Mouse (Mus musculus) lung, adult 2 months (tissue): ENCODE data around the gene Kcng3. TPM values are rescaled to one million over a fixed set of nuclear protein-coding genes. Genes with fewer than 3 reads are reported as not detected.

Experiments used
- DNase-seq: peaks from one replicate; pipeline ENCODE4 v3.0.0; 2022
- H3K4me1 ChIP-seq: fragments of 200-500 bp; 2 replicates; pipeline ENCODE4 v1.6.1; 2011; ENCODE audit warnings: low read length; ENCODE audit not compliant: control insufficient read depth, insufficient read depth
- H3K4me3 ChIP-seq: fragments of 200-500 bp; replicated peaks from 2 replicates; pipeline ENCODE3; 2011; ENCODE audit warnings: low read depth, mild to moderate bottlenecking, control low read depth, low read length; ENCODE audit errors: extremely low read depth
- CTCF ChIP-seq: fragments of 200-500 bp; IDR thresholded peaks from 2 replicates; pipeline ENCODE4 v1.5.1; 2011; ENCODE audit warnings: mild to moderate bottlenecking, low read length, control low read depth; ENCODE audit not compliant: insufficient read depth
- POLR2A ChIP-seq: fragments of 200-500 bp; IDR thresholded peaks from 2 replicates; pipeline ENCODE4 v1.6.1; 2011; ENCODE audit warnings: low read depth, mild to moderate bottlenecking, control low read depth, low read length, borderline replicate concordance; ENCODE audit errors: extremely low read depth
- WGBS: fragments of 180-500 bp; shearing (Covaris S2); methylation state at CpG from one replicate; pipeline ENCODE4 v1.1.7; 2018; 5-methylcytosine and 5-hydroxymethylcytosine counted together
- polyA plus RNA-seq: library from polyadenylated mRNA; depleted of rRNA; stranded (reverse); fragments of >200 nt; gene quantifications from 2 replicates; pipeline ENCODE4 v1.2.3, GENCODE M21; 2012

Kcng3 gene
- polyA plus RNA-seq, 1 experiment: 0.05 TPM

DNA sequence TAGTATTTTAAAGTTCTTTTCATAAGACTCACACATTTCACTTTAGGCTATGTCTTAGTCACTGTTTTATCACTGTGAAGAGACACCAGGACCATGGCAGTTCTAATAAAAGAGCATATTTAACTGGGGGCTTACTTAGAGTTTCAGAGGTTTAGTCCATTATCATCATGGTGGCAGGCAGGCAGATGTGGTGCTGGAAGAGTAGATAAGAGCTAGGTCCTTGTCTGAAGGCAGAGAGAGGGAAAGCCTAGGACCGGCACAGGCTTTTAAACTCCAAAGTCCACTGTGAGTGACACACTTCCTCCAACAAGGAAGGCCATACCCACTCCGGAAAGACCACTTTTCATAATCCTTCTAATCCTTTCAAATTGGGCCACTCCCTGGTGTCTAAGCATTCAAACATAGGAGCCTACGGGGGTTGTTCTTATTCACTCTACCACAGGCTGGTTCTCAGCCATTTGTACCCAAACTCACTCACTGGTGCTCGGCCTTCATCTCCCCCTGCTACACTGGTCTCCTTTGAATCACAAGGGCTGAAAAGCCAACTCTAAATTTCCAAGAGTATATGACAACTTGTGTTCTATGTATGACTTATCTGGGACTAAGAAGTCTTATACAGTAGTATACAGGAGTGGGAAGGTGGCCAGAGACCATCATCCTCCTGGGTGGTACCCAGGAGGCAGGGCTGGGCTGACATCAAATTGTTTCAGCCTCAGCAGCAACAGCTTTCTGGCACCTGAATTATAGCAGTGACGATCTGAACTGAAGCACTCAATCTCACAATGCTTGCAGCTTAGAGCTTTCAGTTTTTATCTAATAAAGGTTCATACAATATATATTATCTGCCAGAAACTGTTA lies 69.3 kb downstream of the Kcng3 start:
- 91% methylated on average over 5 of the region's 5 CpGs for WGBS
- H3K4me1 ChIP-seq: no peaks in the 10 kb centered on the region
- H3K4me3 ChIP-seq: no peak overlapping the region
- no peak for DNase-seq
- TF ChIP-seq POLR2A: no peak
- TF ChIP-seq CTCF: no peak

DNA sequence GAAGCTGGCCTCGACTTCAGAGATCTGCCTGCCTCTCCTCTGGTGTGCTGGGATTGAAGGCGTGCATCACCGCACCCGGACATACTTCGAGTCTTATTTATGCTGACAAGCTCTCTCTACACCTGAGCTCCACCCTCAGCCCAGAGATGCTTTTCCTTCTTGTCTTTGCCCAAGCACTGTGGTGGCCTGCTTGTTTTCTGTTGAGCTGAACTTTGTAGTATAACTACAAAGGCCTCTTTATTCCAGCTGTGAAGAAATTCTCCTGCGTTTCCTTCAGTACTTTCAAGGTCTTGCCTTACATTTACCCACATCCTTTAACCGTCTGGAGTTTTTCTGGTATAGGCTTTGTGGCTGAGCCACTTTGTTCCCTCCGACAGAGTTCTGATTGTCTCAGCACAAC lies 72.6 kb downstream of the Kcng3 start:
- H3K4me1 ChIP-seq: no peaks in the 10 kb centered on the region
- no peak for DNase-seq
- WGBS: 72% methylated on average over 8 of the region's 8 CpGs
- no peak overlapping the region for H3K4me3 ChIP-seq
- TF ChIP-seq CTCF: no peak
- TF ChIP-seq POLR2A: no peak

DNA sequence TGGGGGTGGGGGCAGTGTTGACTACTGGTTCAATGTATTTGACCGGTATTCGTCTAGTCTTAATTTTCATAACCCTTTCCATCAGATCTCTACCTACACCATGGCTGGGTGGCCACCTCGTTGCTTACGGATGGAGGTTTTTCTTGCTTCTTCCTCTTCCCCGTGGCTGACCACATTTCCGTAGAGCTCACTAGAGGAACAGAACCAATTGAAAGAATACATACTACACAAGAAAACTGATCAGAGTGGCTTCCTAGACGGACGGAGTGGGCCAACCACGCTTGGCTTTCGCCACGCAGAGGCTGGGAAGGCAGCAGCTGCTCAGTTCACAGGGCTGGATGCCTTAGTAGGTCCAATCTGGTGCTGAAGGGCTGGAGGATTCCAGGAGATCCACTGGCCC lies 75.9 kb downstream of the Kcng3 start:
- no peak for DNase-seq
- Histone ChIP-seq H3K4me3 (no peak overlapping the region), H3K4me1 (no peaks in the 10 kb centered on the region)
- no peak for TF ChIP-seq CTCF
- no peak for TF ChIP-seq POLR2A
- 85% methylated on average over 11 of the region's 11 CpGs for WGBS

DNA sequence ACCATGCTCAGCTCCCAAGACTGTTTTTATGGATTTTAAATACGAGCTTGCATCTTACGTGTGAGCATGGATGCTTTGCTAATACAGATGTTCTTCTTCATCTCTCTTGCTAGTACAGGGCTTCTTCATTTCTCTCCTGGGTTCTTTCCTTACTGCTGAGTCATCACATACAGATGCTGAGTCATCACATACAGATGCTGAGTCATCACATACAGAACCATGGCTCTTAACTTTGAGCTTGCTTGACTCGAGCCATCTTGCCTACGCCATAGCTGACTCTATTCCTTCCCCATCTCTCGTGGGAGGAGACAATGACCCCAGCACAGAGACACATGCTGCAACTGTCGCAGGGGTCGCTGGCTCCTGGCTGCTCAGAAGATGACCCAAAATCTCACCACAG lies 76.7 kb downstream of the Kcng3 start:
- Histone ChIP-seq H3K4me3 (no peak overlapping the region), H3K4me1 (no peaks in the 10 kb centered on the region)
- no peak for DNase-seq
- TF ChIP-seq CTCF: no peak
- WGBS: 90% methylated on average over 7 of the region's 7 CpGs

DNA sequence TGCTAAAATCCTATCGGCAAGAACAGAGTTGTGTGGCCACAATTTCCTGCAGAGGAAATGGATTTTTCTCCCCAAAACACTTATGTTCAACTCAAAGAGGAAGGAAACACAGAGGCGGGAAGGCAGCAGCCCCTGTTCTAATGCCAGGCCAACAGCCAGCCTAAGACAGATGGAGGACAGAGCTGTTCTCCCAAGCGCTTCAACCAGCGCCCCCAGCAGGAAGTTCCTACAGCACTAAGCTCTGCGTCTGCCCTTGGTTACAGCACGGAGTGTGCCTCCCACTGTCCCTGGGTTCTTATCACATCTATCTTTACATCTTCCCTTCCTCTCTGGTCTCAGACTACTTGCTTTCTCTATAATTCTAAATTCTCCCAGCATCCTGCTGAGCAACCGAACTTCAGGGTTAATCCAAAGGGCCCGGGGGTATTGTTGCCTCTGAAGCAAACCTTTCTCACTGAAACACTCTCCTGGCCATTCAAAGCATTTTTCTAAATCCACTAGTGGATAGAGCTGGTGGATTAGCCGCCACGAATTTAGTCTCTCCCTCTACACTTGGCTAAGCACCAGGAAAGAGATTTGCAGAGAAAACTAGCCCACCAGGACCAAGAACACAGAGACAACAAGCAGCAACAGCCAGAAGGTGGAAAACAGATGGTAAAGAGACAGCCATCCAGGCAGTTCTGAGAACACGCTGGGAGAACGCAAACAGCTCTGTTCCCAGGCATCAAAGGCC lies 83.0 kb downstream of the Kcng3 start:
- 49% methylated on average over 12 of the region's 12 CpGs for WGBS
- no peak overlapping the region for H3K4me3 ChIP-seq
- no peak for DNase-seq
- TF ChIP-seq POLR2A: no peak
- TF ChIP-seq CTCF: 0 out of 2 replicates have a peak, but pooled peaks have one; percentile 7
- no peaks in the 10 kb centered on the region; the same call in 1 of the 2 replicates for H3K4me1 ChIP-seq

DNA sequence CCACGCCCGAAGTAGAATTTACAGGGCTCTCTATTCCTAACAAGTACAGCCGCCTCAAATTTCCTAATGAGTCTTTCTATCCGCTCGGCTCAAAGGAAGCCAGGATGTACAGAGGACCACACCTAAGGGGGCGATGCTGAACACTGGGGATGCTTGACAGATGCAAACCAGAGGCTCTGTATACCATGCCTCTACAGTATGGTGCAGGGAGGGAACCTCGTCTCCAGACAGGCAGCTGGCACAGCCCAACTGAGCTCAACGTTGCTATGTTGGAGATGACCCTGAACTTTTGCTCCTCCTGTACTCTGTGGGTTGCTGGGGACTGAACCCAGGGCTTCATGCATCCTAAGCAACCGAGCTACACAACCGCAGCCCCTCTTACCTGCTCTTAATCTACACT lies 84.5 kb downstream of the Kcng3 start:
- no peak for DNase-seq
- no peaks in the 10 kb centered on the region; the same call in 1 of the 2 replicates for H3K4me1 ChIP-seq
- TF ChIP-seq CTCF: no peak
- no peak for TF ChIP-seq POLR2A
- WGBS: 81% methylated on average over 10 of the region's 10 CpGs
- no peak overlapping the region for H3K4me3 ChIP-seq

DNA sequence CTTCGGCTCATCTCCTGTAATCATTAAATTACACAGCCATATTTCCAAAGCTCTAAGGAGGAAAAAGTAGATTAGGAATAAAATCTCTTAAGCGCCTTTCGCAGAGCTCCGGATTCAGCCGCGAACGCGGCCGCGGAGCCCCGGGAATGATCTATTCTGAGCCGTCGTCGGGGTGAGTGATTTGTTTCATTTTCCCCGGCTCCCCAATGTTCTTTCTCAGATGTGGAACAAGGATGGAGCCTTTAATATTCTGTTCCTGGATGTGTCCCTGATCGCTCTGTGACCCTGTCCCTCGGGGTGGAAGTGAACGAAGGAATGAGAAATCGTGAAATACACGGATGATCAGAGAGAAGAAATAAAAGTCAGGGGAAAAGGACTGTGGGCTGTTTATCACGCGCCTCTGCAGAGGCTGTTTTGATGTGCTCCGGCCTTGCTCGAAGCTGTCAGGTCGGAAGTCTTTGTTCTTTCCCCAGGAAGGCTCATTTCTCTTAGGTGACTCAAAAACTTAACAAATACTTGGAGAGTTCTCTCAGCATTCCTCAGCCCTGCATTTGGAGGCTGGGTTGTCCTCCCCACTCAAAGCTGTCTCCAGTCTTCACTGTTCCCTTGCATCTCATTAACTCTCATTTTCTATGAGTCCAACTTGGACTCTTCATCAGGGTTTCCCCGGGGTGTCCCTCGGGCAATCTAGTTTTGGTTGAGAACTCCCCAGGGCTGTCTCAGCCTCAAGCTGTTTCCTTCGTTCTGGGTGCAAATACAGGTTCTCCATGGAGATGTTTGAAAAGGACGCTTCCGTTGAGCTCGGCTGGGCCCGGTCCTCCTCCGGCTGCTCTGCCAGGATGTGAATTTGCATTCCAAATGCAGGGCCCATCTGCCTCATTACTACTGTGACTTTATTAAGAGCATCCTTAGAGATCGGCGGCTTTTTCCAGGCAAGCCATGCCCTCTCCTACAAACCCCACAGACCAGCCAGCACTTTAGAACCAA lies 85.6 kb downstream of the Kcng3 start:
- Histone ChIP-seq H3K4me1 (no peaks in the 10 kb centered on the region; the same call in 1 of the 2 replicates), H3K4me3 (peak overlapping the region; percentile 57)
- peak; percentile 5 for DNase-seq
- 17% methylated on average over 35 of the region's 35 CpGs for WGBS
- TF ChIP-seq POLR2A: no peak
- TF ChIP-seq CTCF: no peak

DNA sequence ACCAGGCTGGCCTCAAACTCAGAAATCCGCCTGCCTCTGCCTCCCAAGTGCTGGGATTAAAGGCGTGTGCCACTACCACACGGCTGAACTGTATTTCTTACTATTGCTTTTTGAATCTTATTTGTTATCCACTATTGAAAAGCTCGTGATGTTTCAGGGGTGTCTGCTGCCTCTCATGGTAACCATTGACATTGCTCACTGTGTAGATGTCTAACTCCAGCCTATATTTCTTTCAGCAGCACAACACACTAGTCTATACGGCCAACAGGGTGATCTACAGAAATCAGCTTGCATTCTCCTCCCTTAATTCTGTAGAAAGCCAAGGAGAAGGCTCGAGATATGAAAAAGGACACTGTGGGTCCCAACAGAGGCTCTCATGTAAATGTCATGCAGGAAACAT lies 86.4 kb downstream of the Kcng3 start:
- Histone ChIP-seq H3K4me3 (no peak overlapping the region), H3K4me1 (no peaks in the 10 kb centered on the region; the same call in 1 of the 2 replicates)
- TF ChIP-seq CTCF (no peak), POLR2A (no peak)
- WGBS: 74% methylated on average over 6 of the region's 6 CpGs
- DNase-seq: no peak

DNA sequence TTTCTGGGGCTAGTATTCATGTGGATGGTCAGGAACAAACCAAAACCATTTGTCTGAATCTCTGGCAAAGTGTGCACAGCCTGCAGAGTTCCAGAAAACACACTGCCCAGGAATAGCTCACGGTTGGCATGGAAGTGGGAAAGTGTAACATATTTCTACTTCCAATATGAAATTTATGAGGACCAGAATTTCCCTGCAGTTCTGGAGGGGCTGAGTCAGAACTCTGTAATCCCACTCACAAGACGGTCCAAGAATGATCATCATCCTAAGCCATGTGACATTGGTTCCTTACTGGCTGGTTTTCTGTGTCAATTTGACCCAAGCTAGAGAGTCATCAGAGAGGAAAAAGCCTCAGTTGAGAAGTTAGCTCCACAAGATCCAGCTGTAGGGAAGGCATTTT lies 89.3 kb downstream of the Kcng3 start:
- 81% methylated on average over 2 of the region's 2 CpGs for WGBS
- Histone ChIP-seq H3K4me1 (no peaks in the 10 kb centered on the region; the same call in 1 of the 2 replicates), H3K4me3 (no peak overlapping the region)
- TF ChIP-seq POLR2A (no peak), CTCF (no peak)
- DNase-seq: no peak
